Mouse (Mus musculus) heart, postnatal 0 days (tissue): ENCODE measurements around the gene Kcnj4. TPM values are rescaled to one million over a fixed set of nuclear protein-coding genes. Genes with fewer than 3 reads are reported as not detected.
A peak's percentile ranks its signal among the peaks of the same experiment; 100 is the strongest.

Experiments used
- ATAC-seq: fragments of 200-750 bp; cut with Nextera tagmentation; 2 replicates; pipeline ENCODE4 v1.8.0; 2017; ENCODE audit warnings: low read depth, moderate number of reproducible peaks, moderate library complexity; ENCODE audit not compliant: insufficient read depth
- DNase-seq: peaks from one replicate; pipeline ENCODE4 v3.0.0-alpha.2; 2016; ENCODE audit warnings: low spot score
- H3K27ac ChIP-seq: fragments of 300-500 bp; sonication (generic); 2 replicates; pipeline ENCODE4 v1.5.1; 2014; ENCODE audit warnings: low read depth, mild to moderate bottlenecking
- H3K27me3 ChIP-seq: fragments of 300-500 bp; sonication (generic); 2 replicates; pipeline ENCODE4 v1.6.1; 2014; ENCODE audit warnings: low read length, mixed read lengths; ENCODE audit not compliant: control insufficient read depth, insufficient read depth
- H3K36me3 ChIP-seq: fragments of 300-500 bp; sonication (generic); replicated peaks from 2 replicates; pipeline ENCODE4 v1.6.1; 2014; ENCODE audit warnings: low read length, mixed read lengths; ENCODE audit not compliant: control insufficient read depth, insufficient read depth
- H3K4me1 ChIP-seq: fragments of 300-500 bp; sonication (generic); 2 replicates; pipeline ENCODE4 v1.6.1; 2014; ENCODE audit warnings: antibody characterized with exemption; ENCODE audit not compliant: control insufficient read depth, insufficient read depth
- H3K4me2 ChIP-seq: fragments of 300-500 bp; sonication (generic); 2 replicates; pipeline ENCODE4 v1.6.1; 2014; ENCODE audit warnings: low read depth, mild to moderate bottlenecking, low read length, moderate library complexity
- H3K4me3 ChIP-seq: fragments of 300-500 bp; sonication (generic); 2 replicates; pipeline ENCODE4 v1.5.1; 2014; ENCODE audit warnings: low read depth, low read length
- H3K9ac ChIP-seq: fragments of 300-500 bp; sonication (generic); replicated peaks from 2 replicates; pipeline ENCODE4 v1.6.1; 2014; ENCODE audit warnings: low read depth, low read length, mixed read lengths
- H3K9me3 ChIP-seq: fragments of 300-500 bp; sonication (generic); replicated peaks from 2 replicates; pipeline ENCODE4 v1.6.1; 2016; ENCODE audit warnings: low read length; ENCODE audit not compliant: control insufficient read depth
- CTCF ChIP-seq: IDR thresholded peaks from 2 replicates; pipeline ENCODE4 v1.5.1; 2016; ENCODE audit warnings: antibody characterized with exemption, control low read depth, low read depth
- EP300 ChIP-seq: IDR thresholded peaks from 2 replicates; pipeline ENCODE4 v1.6.1; 2016; ENCODE audit warnings: antibody characterized with exemption, low read depth
- WGBS: fragments of 180-500 bp; shearing (Covaris S2); extraction: QIAGEN DNeasy Blood & Tissue Kit; methylation state at CpG from one replicate; pipeline ENCODE4 v1.1.7; 2014; 5-methylcytosine and 5-hydroxymethylcytosine counted together
- polyA plus RNA-seq: library from polyadenylated mRNA; unstranded; fragments of >200 nt; fragmentation: Nextera tagmentation; extraction: Ambion mirVana; gene quantifications from 2 replicates; pipeline ENCODE4 v1.2.1, GENCODE M21; 2015
- total RNA-seq: library from RNA; depleted of rRNA; stranded (reverse); fragments of >200 nt; gene quantifications from 2 replicates; pipeline ENCODE4 v1.2.3, GENCODE M21; 2014; ENCODE audit warnings: low replicate concordance

Gene Kcnj4
- total and polyA plus RNA-seq, 2 experiments from 2014 or later: 0.10 to 3.6 TPM

DNA sequence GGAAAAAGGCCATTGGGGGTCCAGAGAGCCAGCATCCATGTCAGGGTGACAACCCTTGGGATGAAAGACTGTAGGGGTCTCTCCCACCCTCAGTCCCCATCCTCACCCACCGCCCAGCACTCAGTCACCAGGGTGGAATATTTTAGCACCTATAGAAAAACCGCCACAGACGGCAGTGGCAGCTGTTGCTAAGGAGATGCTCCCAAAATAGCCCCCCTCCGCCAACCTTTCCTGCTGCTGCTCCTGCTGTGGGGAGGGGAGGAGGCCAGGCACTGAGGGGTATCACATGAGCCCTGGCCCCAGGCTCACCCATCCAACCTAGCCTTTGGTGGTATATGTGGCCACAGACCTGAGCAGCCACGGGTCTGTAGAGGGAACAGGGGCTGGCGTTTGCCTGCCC lies 5.0 kb upstream of the Kcnj4 start:
- Histone ChIP-seq H3K4me3 (no peak overlapping the region), H3K9ac (no peak overlapping the region), H3K36me3 (no peaks in the 10 kb centered on the region), H3K27ac (no peak overlapping the region), H3K4me1 (peaks cover 12% of the 10 kb centered on the region), H3K9me3 (no peaks in the 10 kb centered on the region), H3K27me3 (peaks cover 67% of the 10 kb centered on the region), H3K4me2 (no peak overlapping the region)
- DNase-seq: no peak
- ATAC-seq: no peak
- TF ChIP-seq EP300: no peak
- no peak for TF ChIP-seq CTCF
- WGBS: 12% methylated on average over 6 of the region's 6 CpGs

GRCm38 (mm10) chr15:79507055-79507828 lies 2.2 kb upstream of the Kcnj4 start:
- Histone ChIP-seq H3K9me3 (no peaks in the 10 kb centered on the region), H3K27me3 (peaks cover 75% of the 10 kb centered on the region), H3K36me3 (no peaks in the 10 kb centered on the region), H3K4me2 (no peak overlapping the region), H3K4me1 (peaks cover 22% of the 10 kb centered on the region), H3K27ac (no peak overlapping the region), H3K4me3 (no peak overlapping the region), H3K9ac (no peak overlapping the region)
- DNase-seq (no peak), ATAC-seq (no peak)
- TF ChIP-seq CTCF (no peak), EP300 (no peak)
- WGBS: 58% methylated on average over 31 of the region's 31 CpGs

DNA sequence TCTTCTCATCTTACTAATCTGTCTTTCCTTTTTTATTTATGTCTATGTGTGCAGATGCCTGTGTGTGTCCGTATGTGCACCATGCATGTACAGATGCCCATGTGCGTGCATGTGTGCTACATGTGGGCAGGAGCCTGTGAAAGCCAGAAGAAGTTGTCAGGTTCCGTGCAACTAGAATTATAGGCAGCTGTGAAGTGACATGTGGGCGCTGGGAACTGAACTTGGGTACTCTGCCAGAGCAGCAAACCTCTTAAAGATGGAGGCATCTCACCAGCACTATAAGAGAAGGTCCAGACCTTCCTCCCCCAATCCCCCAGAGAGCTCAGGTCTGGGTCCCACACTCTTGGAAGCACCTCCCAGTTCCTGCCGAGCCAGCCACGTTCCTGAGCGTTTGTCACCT lies 1.4 kb upstream of the Kcnj4 start:
- 48% methylated on average over 7 of the region's 7 CpGs for WGBS
- TF ChIP-seq CTCF (no peak), EP300 (no peak)
- ATAC-seq: no peak
- peaks cover 81% of the 10 kb centered on the region for H3K27me3 ChIP-seq
- no peak overlapping the region for H3K27ac ChIP-seq
- H3K4me1 ChIP-seq: peaks cover 17% of the 10 kb centered on the region
- no peak overlapping the region for H3K4me3 ChIP-seq
- no peaks in the 10 kb centered on the region for H3K9me3 ChIP-seq
- H3K4me2 ChIP-seq: no peak overlapping the region
- DNase-seq: no peak
- H3K36me3 ChIP-seq: no peaks in the 10 kb centered on the region
- no peak overlapping the region for H3K9ac ChIP-seq

- H3K4me1 ChIP-seq: peaks cover 17% of the 10 kb centered on the region
Observed at GRCm38 (mm10) chr15:79505616-79506283, 709 bp upstream of the Kcnj4 start.

GRCm38 (mm10) chr15:79503438-79503837 lies 1.6 kb downstream of the Kcnj4 start:
- Histone ChIP-seq H3K4me3 (no peak overlapping the region), H3K36me3 (no peaks in the 10 kb centered on the region), H3K9ac (no peak overlapping the region), H3K4me1 (peaks cover 24% of the 10 kb centered on the region), H3K27me3 (peaks cover 66% of the 10 kb centered on the region), H3K9me3 (no peaks in the 10 kb centered on the region), H3K4me2 (no peak overlapping the region), H3K27ac (no peak overlapping the region)
- ATAC-seq (no peak), DNase-seq (no peak)
- 64% methylated on average over 5 of the region's 5 CpGs for WGBS
- no peak for TF ChIP-seq CTCF
- TF ChIP-seq EP300: no peak

More at GRCm38 (mm10) chr15:79505616-79506283, 709 bp upstream of the Kcnj4 start:
- DNase-seq (no peak), ATAC-seq (peak; percentile 62)
- TF ChIP-seq CTCF (no peak), EP300 (no peak)
- no peaks in the 10 kb centered on the region for H3K36me3 ChIP-seq
- H3K27me3 ChIP-seq: peaks cover 78% of the 10 kb centered on the region
- no peaks in the 10 kb centered on the region for H3K9me3 ChIP-seq
- peak overlapping the region; percentile 99 for H3K4me2 ChIP-seq
- peak overlapping the region; percentile 46 for H3K9ac ChIP-seq
- H3K27ac ChIP-seq: no peak overlapping the region
- WGBS: 2% methylated on average over 46 of the region's 71 CpGs
- peak overlapping the region; percentile 63 for H3K4me3 ChIP-seq
